Mouse (Mus musculus) liver, embryonic 11.5 days (tissue): ENCODE data around the gene C1s1. TPM values are rescaled to one million over a fixed set of nuclear protein-coding genes. Genes with fewer than 3 reads are reported as not detected.
"Not testable (repeated sequence)": the region's sequence is repeated elsewhere in the genome, so short reads cannot be mapped to it uniquely, and the experiment has no call there.

Source experiments
- ATAC-seq: fragments of 200-750 bp; cut with Nextera tagmentation; replicated peaks from 2 replicates; pipeline ENCODE4 v1.8.0; 2017; ENCODE audit warnings: moderate number of reproducible peaks, mild to moderate bottlenecking, moderate TSS enrichment, moderate library complexity; ENCODE audit not compliant: low FRiP score
- DNase-seq: peaks from one replicate; pipeline ENCODE4 v3.0.0-alpha.2; 2017; ENCODE audit warnings: low spot score
- H3K27ac ChIP-seq: fragments of 300-500 bp; sonication (generic); 2 replicates; pipeline ENCODE4 v1.5.1; 2014; ENCODE audit warnings: mild to moderate bottlenecking, low read depth, low read length, control low read depth
- H3K27me3 ChIP-seq: fragments of 300-500 bp; sonication (generic); replicated peaks from 2 replicates; pipeline ENCODE4 v1.6.1; 2014; ENCODE audit warnings: low read length, mixed read lengths; ENCODE audit not compliant: control insufficient read depth, insufficient read depth
- H3K36me3 ChIP-seq: fragments of 300-500 bp; sonication (generic); 2 replicates; pipeline ENCODE4 v1.6.1; 2014; ENCODE audit warnings: mild to moderate bottlenecking, low read length, moderate library complexity, mixed read lengths; ENCODE audit not compliant: control insufficient read depth, insufficient read depth
- H3K4me1 ChIP-seq: fragments of 300-500 bp; sonication (generic); replicated peaks from 2 replicates; pipeline ENCODE4 v1.6.1; 2014; ENCODE audit warnings: low read length, mixed read lengths; ENCODE audit not compliant: control insufficient read depth, insufficient read depth
- H3K4me2 ChIP-seq: fragments of 300-500 bp; sonication (generic); 2 replicates; pipeline ENCODE4 v1.6.1; 2014; ENCODE audit warnings: mild to moderate bottlenecking, control low read depth, moderate library complexity
- H3K4me3 ChIP-seq: fragments of 300-500 bp; sonication (generic); 2 replicates; pipeline ENCODE4 v1.5.1; 2014; ENCODE audit warnings: low read depth, low read length, control low read depth
- H3K9ac ChIP-seq: fragments of 300-500 bp; sonication (generic); 2 replicates; pipeline ENCODE4 v1.6.1; 2014; ENCODE audit warnings: low read depth, low read length, control low read depth
- H3K9me3 ChIP-seq: fragments of 300-500 bp; sonication (generic); 2 replicates; pipeline ENCODE4 v1.6.1; 2016; ENCODE audit warnings: low read length, inconsistent platforms, mixed read lengths; ENCODE audit not compliant: control insufficient read depth
- WGBS: fragments of 180-500 bp; shearing (Covaris S2); extraction: QIAGEN DNeasy Blood & Tissue Kit; methylation state at CpG from one replicate; pipeline ENCODE4 v1.1.7; 2014; 5-methylcytosine and 5-hydroxymethylcytosine counted together
- polyA plus RNA-seq: library from polyadenylated mRNA; unstranded; fragments of >200 nt; fragmentation: Nextera tagmentation; extraction: Ambion mirVana; gene quantifications from 2 replicates; pipeline ENCODE4 v1.2.1, GENCODE M21; 2014

The C1s1 gene
- polyA plus RNA-seq, 1 experiment from 2014 or later: 12.7 TPM

DNA sequence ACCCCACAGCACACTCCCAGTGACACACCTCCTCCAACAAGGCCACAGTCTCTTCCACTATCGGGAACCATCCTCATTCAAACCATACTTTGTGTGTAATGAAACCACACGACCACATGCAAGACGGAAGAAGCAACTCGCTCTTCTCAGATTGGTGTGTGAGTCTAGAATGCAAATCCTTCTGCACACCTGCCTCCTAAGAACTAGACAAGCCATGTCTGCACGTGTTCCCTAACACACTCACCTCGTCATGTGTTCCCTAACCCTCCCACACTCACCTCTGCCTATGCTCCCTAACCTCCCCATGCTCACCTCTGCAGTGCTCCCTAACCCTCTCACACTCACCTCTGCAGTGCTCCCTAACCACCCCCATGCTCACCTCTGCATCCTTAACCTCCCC is 50.7 kb downstream of the C1s1 start:
- Histone ChIP-seq H3K4me2 (no peak overlapping the region), H3K27me3 (no peaks in the 10 kb centered on the region), H3K27ac (no peak overlapping the region), H3K9ac (no peak overlapping the region), H3K9me3 (no peaks in the 10 kb centered on the region), H3K4me1 (peaks cover 9% of the 10 kb centered on the region), H3K4me3 (no peak overlapping the region), H3K36me3 (no peaks in the 10 kb centered on the region)
- 78% methylated on average over 6 of the region's 6 CpGs for WGBS
- DNase-seq (no peak), ATAC-seq (no peak)

DNA sequence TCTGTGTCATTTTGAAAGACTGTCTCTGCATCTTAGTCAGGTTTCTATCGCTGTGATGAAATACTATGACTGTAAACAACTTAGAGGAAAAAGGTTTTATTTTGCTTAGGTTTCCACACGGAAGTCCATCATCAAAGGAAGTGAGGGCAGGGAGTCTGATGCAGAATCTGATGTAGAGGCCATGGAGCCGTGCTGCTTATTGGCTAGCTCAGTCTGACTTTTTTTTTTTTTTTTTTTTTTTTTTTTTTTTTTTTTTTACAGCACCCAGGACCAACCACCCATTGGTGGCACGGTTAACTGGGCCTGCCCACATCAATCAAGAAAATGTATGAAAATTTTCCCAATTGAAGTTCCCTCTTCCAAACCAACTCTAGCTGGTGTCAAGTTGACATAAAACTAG is 53.2 kb downstream of the C1s1 start:
- H3K27ac ChIP-seq: no peak overlapping the region
- no peak overlapping the region for H3K4me3 ChIP-seq
- H3K36me3 ChIP-seq: no peaks in the 10 kb centered on the region
- peaks cover 7% of the 10 kb centered on the region for H3K4me1 ChIP-seq
- WGBS: 83% methylated on average over 4 of the region's 4 CpGs
- no peak overlapping the region for H3K4me2 ChIP-seq
- H3K9ac ChIP-seq: no peak overlapping the region
- no peak for DNase-seq
- no peaks in the 10 kb centered on the region for H3K9me3 ChIP-seq
- no peaks in the 10 kb centered on the region for H3K27me3 ChIP-seq
- no peak for ATAC-seq

GRCm38 (mm10) chr6:124487509-124487908 is 54.6 kb downstream of the C1s1 start:
- H3K27ac ChIP-seq: no peak overlapping the region
- no peak for ATAC-seq
- no peaks in the 10 kb centered on the region; the same call in 1 of the 2 replicates for H3K4me1 ChIP-seq
- no peak for DNase-seq
- no peak overlapping the region for H3K4me3 ChIP-seq
- no peaks in the 10 kb centered on the region for H3K9me3 ChIP-seq
- no peaks in the 10 kb centered on the region for H3K36me3 ChIP-seq
- no peak overlapping the region for H3K4me2 ChIP-seq
- no peaks in the 10 kb centered on the region for H3K27me3 ChIP-seq
- no peak overlapping the region for H3K9ac ChIP-seq
- WGBS: 39% methylated on average over 2 of the region's 2 CpGs

GRCm38 (mm10) chr6:124485414-124486144 is 56.6 kb downstream of the C1s1 start:
- DNase-seq: no peak
- no peaks in the 10 kb centered on the region for H3K9me3 ChIP-seq

DNA sequence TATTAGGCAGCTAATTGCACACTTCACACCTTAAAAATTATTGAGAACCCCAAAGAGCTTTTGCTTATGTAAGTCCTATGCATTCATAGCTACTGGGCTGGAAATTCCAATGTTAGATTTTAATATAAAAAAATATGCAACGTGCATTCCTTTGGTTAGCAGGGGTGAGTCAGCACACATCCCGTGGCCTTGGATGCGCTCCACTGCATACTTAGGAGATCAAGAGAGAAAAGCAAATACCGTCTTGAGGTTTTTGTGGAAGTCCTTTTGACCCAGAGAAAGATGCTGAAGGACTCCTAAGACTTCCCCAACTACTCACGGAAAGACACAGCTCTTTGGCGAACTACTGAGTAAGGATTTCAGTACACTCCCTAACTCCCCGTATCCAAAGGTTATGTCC is 57.3 kb downstream of the C1s1 start:
- no peak overlapping the region for H3K4me3 ChIP-seq
- no peak for DNase-seq
- no peaks in the 10 kb centered on the region for H3K36me3 ChIP-seq
- H3K27ac ChIP-seq: no peak overlapping the region
- WGBS: 81% methylated on average over 7 of the region's 7 CpGs
- no peak overlapping the region for H3K9ac ChIP-seq
- ATAC-seq: no peak
- no peaks in the 10 kb centered on the region for H3K9me3 ChIP-seq
- no peaks in the 10 kb centered on the region; the same call in 1 of the 2 replicates for H3K4me1 ChIP-seq
- no peak overlapping the region for H3K4me2 ChIP-seq
- no peaks in the 10 kb centered on the region for H3K27me3 ChIP-seq

More at GRCm38 (mm10) chr6:124485414-124486144, 56.6 kb downstream of the C1s1 start:
- H3K4me1 ChIP-seq: no peaks in the 10 kb centered on the region; the same call in 1 of the 2 replicates
- no peaks in the 10 kb centered on the region for H3K27me3 ChIP-seq
- peak; percentile 53 for ATAC-seq
- no peak overlapping the region for H3K27ac ChIP-seq
- H3K4me3 ChIP-seq: peak overlapping the region; percentile 23; the same call in 1 of the 2 replicates
- H3K9ac ChIP-seq: no peak overlapping the region
- 32% methylated on average over 21 of the region's 21 CpGs for WGBS
- peak overlapping the region; percentile 53 for H3K4me2 ChIP-seq
- H3K36me3 ChIP-seq: no peaks in the 10 kb centered on the region

DNA sequence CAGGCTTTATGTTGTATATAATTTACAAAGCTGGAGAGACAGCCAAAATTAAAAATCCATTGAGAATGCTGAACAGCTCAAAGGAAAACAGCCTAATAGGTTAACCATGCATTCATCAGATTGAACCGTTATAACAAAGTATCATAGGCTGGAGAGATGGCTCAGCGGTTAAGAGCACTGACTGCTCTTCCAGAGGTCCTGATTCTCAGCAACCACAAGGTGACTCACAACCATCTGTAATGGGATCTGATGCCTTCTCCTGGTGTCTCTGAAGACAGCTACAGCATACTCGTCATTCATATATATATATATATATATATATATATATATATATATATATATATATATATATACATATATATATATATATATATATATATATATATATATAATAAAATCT is 58.3 kb downstream of the C1s1 start:
- H3K4me2 ChIP-seq, H3K27ac ChIP-seq, DNase-seq, H3K9me3 ChIP-seq, H3K4me1 ChIP-seq, H3K4me3 ChIP-seq, H3K9ac ChIP-seq, ATAC-seq, H3K36me3 ChIP-seq, H3K27me3 ChIP-seq: not testable (repeated sequence)
- 74% methylated on average over 3 of the region's 3 CpGs for WGBS

- no peak overlapping the region for H3K4me2 ChIP-seq
- H3K27ac ChIP-seq: no peak overlapping the region; the same call in 1 of the 2 replicates
- 23% methylated on average over 6 of the region's 6 CpGs for WGBS
- no peaks in the 10 kb centered on the region for H3K36me3 ChIP-seq
- H3K4me1 ChIP-seq: peaks cover 7% of the 10 kb centered on the region; the same call in 1 of the 2 replicates
- no peaks in the 10 kb centered on the region for H3K27me3 ChIP-seq
- no peaks in the 10 kb centered on the region for H3K9me3 ChIP-seq
- DNase-seq: peak; percentile 61
- H3K4me3 ChIP-seq: no peak overlapping the region
- H3K9ac ChIP-seq: no peak overlapping the region
- peak; percentile 43 for ATAC-seq
Measured at GRCm38 (mm10) chr6:124481571-124481970, 60.6 kb downstream of the C1s1 start.
